Mouse (Mus musculus) olfactory bulb, adult 2 months (tissue): ENCODE data around the gene Dennd5a. TPM values are rescaled to one million over a fixed set of nuclear protein-coding genes. Genes with fewer than 3 reads are reported as not detected.

Experiments used
- H3K27ac ChIP-seq: fragments of 200-500 bp; 2 replicates; pipeline ENCODE4 v1.5.1; 2012; ENCODE audit warnings: low read depth, low read length; ENCODE audit not compliant: insufficient read depth
- H3K4me1 ChIP-seq: fragments of 200-500 bp; 2 replicates; pipeline ENCODE4 v1.6.1; 2012; ENCODE audit warnings: low read length; ENCODE audit not compliant: control insufficient read depth, insufficient read depth
- H3K4me3 ChIP-seq: fragments of 200-500 bp; 2 replicates; pipeline ENCODE4 v1.5.1; 2012; ENCODE audit warnings: mild to moderate bottlenecking, low read depth, low read length, moderate library complexity; ENCODE audit not compliant: insufficient read depth
- CTCF ChIP-seq: fragments of 200-500 bp; IDR thresholded peaks from 2 replicates; pipeline ENCODE4 v1.5.1; 2012; ENCODE audit warnings: low read depth, mild to moderate bottlenecking, low read length, moderate library complexity; ENCODE audit not compliant: insufficient read depth
- POLR2A ChIP-seq: fragments of 200-500 bp; IDR thresholded peaks from 2 replicates; pipeline ENCODE4 v1.6.1; 2012; ENCODE audit warnings: mild to moderate bottlenecking, low read depth, low read length, moderate library complexity; ENCODE audit not compliant: insufficient read depth
- WGBS: fragments of 180-500 bp; shearing (Covaris S2); methylation state at CpG from one replicate; pipeline ENCODE4 v1.1.7; 2018; 5-methylcytosine and 5-hydroxymethylcytosine counted together
- polyA plus RNA-seq: library from polyadenylated mRNA; stranded (reverse); fragments of >200 nt; gene quantifications from 2 replicates; pipeline ENCODE4 v1.2.4, GENCODE M21; 2012; ENCODE audit warnings: low replicate concordance; ENCODE audit not compliant: missing spikeins, insufficient read depth, insufficient read length

Dennd5a gene
- polyA plus RNA-seq, 1 experiment = 223 TPM

- 56% methylated on average over 12 of the region's 12 CpGs for WGBS
- H3K4me1 ChIP-seq = peaks cover 3% of the 10 kb centered on the region; the same call in 1 of the 2 replicates
- TF ChIP-seq CTCF (no peak), POLR2A (no peak)
- H3K27ac ChIP-seq = no peak overlapping the region
- no peak overlapping the region for H3K4me3 ChIP-seq
Observed at GRCm38 (mm10) chr7:109879158-109879557, 81.1 kb downstream of the Dennd5a start.

DNA sequence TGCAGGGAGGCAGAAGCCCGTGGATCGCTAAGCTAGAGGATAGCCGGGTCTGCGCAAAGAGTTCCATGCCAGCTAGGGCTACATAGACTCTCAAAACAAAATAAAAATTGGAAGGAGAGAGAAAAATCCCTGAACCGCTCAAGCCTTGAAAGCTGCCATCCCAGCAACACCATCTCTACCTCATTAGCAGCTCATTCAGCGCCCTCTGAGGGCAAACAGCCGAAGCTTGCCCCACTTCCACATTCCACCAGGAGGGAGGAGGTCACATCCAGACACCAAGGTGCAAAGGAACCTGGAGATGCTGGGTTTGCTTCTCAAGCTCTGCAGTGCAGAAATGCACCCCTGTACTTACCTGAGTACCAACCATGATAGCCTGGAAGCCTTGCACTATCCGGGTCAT lies 84.2 kb downstream of the Dennd5a start:
- Histone ChIP-seq H3K4me3 (no peak overlapping the region), H3K27ac (no peak overlapping the region), H3K4me1 (peaks cover 3% of the 10 kb centered on the region; the same call in 1 of the 2 replicates)
- no peak for TF ChIP-seq POLR2A
- WGBS = 81% methylated on average over 8 of the region's 8 CpGs

DNA sequence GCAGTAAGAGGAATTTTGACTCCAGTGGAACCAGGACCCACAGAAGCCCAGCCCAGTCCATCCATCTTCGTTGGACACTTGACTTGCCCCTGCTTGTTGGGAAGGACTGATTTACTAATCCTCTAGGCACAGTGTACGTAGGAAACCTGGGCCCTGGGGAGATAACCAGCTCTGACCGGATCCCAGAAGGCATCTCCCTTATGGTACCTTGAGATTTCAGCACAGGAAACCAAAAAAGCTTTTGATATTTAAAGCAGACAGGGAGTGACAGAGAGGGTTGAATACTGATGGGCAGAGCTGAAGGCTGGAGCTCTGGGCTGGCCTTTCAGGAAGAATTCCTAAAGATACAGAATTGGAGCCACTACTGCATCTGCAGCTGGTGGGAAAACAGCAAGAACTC lies 84.7 kb downstream of the Dennd5a start:
- WGBS = 87% methylated on average over 3 of the region's 3 CpGs
- no peak overlapping the region for H3K4me3 ChIP-seq
- TF ChIP-seq CTCF (no peak), POLR2A (no peak)
- no peak overlapping the region for H3K27ac ChIP-seq
- H3K4me1 ChIP-seq = peaks cover 3% of the 10 kb centered on the region; the same call in 1 of the 2 replicates

GRCm38 (mm10) chr7:109875033-109875432 lies 85.2 kb downstream of the Dennd5a start:
- Histone ChIP-seq H3K4me1 (peaks cover 3% of the 10 kb centered on the region; the same call in 1 of the 2 replicates), H3K4me3 (no peak overlapping the region), H3K27ac (no peak overlapping the region)
- TF ChIP-seq CTCF (no peak), POLR2A (no peak)

- H3K4me3 ChIP-seq = no peak overlapping the region
- 87% methylated on average over 5 of the region's 5 CpGs for WGBS
- no peak overlapping the region for H3K27ac ChIP-seq
- TF ChIP-seq POLR2A (no peak), CTCF (no peak)
- H3K4me1 ChIP-seq = 0 out of 2 replicates have a peak, but pooled peaks cover 3% of the 10 kb centered on the region
Observed at GRCm38 (mm10) chr7:109873170-109873569, 87.1 kb downstream of the Dennd5a start.

DNA sequence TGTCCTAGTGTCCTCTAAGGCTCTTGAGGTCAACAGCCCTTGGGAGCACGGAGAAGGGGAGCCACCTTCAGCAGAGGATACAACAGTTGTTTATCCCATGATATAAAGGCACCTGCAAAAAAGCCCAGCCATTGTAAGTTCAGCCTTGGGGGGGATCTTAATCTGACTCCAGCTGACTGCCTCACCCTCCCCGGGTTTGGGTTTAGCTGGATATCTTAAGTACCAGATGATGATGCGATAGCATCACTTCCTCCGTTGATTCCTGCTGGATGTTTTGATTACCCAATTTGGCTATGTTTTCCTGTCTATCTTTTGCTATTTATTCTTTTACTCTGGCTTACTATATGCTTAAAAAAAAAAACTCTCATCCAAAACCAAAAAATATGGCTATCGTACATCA lies 89.0 kb downstream of the Dennd5a start:
- 84% methylated on average over 5 of the region's 5 CpGs for WGBS
- H3K4me3 ChIP-seq = no peak overlapping the region
- TF ChIP-seq POLR2A (no peak), CTCF (no peak)
- peaks cover 10% of the 10 kb centered on the region for H3K4me1 ChIP-seq
- H3K27ac ChIP-seq = no peak overlapping the region

- H3K4me3 ChIP-seq = no peak overlapping the region
- peaks cover 26% of the 10 kb centered on the region for H3K4me1 ChIP-seq
- WGBS = 23% methylated on average over 3 of the region's 3 CpGs
- TF ChIP-seq POLR2A (no peak), CTCF (no peak; the same call in 1 of the 2 replicates)
- no peak overlapping the region for H3K27ac ChIP-seq
Observed at GRCm38 (mm10) chr7:109868498-109868897, 91.8 kb downstream of the Dennd5a start.

DNA sequence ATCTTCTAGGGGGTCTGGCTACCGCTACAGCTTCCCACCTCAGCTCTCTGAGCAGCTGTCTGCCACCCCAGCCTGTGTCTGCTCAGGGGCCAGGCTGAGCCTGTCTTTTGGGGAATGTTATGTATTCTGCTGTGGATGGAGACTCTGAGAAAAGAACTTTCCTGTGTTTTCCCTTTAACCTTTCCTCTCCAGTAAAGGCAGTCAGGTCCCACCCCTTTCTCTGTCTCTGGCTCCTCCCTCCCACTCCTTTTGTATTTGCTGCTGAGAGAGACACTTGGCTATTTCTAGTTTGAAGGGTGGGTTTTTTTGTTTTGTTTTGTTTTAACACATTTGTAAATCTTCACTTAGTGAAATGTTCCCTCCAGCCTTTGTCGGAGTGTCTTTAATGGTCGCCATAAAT lies 93.6 kb downstream of the Dennd5a start:
- peaks cover 26% of the 10 kb centered on the region for H3K4me1 ChIP-seq
- no peak overlapping the region for H3K4me3 ChIP-seq
- 77% methylated on average over 3 of the region's 3 CpGs for WGBS
- TF ChIP-seq CTCF = no peak
- no peak overlapping the region for H3K27ac ChIP-seq

DNA sequence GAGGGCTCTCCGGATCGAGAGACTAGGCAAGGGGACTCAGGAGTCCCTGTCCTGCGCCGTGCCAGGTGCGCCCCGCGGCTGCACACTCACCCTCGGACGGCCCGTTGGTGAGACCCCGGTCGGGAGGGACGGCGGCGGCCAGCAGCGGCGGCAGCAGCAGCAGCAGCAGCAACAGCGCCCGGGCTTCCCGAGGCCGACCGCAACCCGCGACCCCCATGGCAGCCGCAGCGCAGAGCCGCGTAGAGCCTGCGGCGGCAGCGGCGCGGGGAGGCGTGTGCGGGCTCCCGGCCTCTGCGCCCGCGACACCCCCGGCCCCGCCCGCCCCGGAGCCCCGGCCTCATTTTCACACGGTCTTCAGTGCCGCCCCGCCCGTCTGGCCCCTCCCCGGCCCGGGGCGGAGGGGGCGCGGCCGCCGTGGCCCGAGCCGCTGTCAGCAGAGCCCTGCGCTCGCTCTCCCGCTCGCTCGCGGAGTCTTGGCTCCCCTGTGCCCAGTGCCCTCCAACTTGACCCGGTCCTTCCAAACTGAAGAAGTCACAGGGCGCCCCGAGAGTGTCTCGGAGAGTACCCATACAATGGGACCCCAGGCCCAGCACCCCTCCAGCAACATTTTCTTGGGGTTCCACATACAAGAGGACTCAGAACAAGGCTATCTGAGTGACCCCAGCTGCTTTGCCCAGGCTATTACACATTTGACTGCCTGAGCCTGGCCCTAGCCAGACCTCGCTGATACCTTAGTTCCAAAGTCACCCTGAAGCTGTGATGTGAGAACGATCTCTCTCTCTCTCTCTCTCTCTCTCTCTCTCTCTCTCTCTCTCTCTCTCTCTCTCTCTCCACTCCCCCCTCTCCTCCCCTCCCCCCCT lies 94.7 kb downstream of the Dennd5a start, which contains the start of gene Scube2:
Scube2 (minus strand) TSS at position 310 of the 860 bp plus-strand sequence.
- TF ChIP-seq CTCF (no peak), POLR2A (no peak)
- H3K27ac ChIP-seq = no peak within 1 kb of the TSS
- 3% methylated on average over 69 of the region's 69 CpGs for WGBS
- H3K4me1 ChIP-seq = peaks cover 26% of the 10 kb centered on the region
- H3K4me3 ChIP-seq = peak within 1 kb of the TSS; percentile 54
